Mouse (Mus musculus): ENCODE measurements at regions not wholly inside any gene's neighbourhood (a gene's known extent, or its start where the extent isn't known, plus 50 kb on each side); places are given as distances from the start of the nearest gene placed in this dataset.
A peak's percentile ranks its signal among the peaks of the same experiment; 100 is the strongest.

GRCm38 (mm10) chr14:91889141-91889631, 2001.3 kb downstream of the Pcdh9 start:
- DNase-seq, result peak; percentile 4 to 6

- no peak for DNase-seq
These were observed 2024.4 kb downstream of the Pcdh9 start for GRCm38 (mm10) chr14:91865935-91866664.

GRCm38 (mm10) chr14:91852258-91852657, 2038.2 kb downstream of the Pcdh9 start:
- no peak for DNase-seq
